Mouse (Mus musculus) liver, embryonic 14.5 days (tissue): ENCODE data around the gene Ubtf. TPM values are rescaled to one million over a fixed set of nuclear protein-coding genes. Genes with fewer than 3 reads are reported as not detected.

ENCODE experiments used
- ATAC-seq: fragments of 200-750 bp; cut with Nextera tagmentation; 2 replicates; pipeline ENCODE4 v1.8.0; 2017; ENCODE audit warnings: moderate number of reproducible peaks, mild to moderate bottlenecking, moderate library complexity; ENCODE audit not compliant: insufficient read depth
- DNase-seq, 3 experiments: peaks; one replicate each; pipeline ENCODE4 v3.0.0-alpha.2; 2012 to 2013; ENCODE audit warnings: low read depth in 3 of 3, low spot score in 3 of 3
- H3K27ac ChIP-seq: fragments of 300-500 bp; sonication (generic); 2 replicates; pipeline ENCODE4 v1.5.1; 2014; ENCODE audit warnings: moderate library complexity, mild to moderate bottlenecking, control low read depth, inconsistent platforms
- H3K27me3 ChIP-seq: fragments of 300-500 bp; sonication (generic); 2 replicates; pipeline ENCODE4 v1.6.1; 2014; ENCODE audit warnings: mild to moderate bottlenecking, low read length, moderate library complexity; ENCODE audit not compliant: control insufficient read depth, insufficient read depth
- H3K36me3 ChIP-seq: fragments of 300-500 bp; sonication (generic); replicated peaks from 2 replicates; pipeline ENCODE4 v1.6.1; 2014; ENCODE audit warnings: low read depth; ENCODE audit not compliant: control insufficient read depth, insufficient read depth
- H3K4me1 ChIP-seq, 2 experiments: fragments of 200-500 bp in 1 of 2; fragments of 300-500 bp in 1 of 2; sonication (generic) in 1 of 2; replicated peaks; 2 replicates each; pipeline ENCODE4 v1.6.1; 2012 to 2014; ENCODE audit warnings: antibody characterized with exemption in 1 of 2, inconsistent platforms in 1 of 2, low read length in 1 of 2; ENCODE audit not compliant: control insufficient read depth in 2 of 2, insufficient read depth in 2 of 2
- H3K4me2 ChIP-seq: fragments of 300-500 bp; sonication (generic); 2 replicates; pipeline ENCODE4 v1.6.1; 2014; ENCODE audit warnings: low read depth, mild to moderate bottlenecking, control low read depth, moderate library complexity
- H3K4me3 ChIP-seq, 2 experiments: fragments of 200-500 bp in 1 of 2; fragments of 300-500 bp in 1 of 2; sonication (generic) in 1 of 2; 2 replicates each; pipeline ENCODE4 v1.5.1; 2012 to 2014; ENCODE audit warnings: low read depth in 2 of 2, low read length in 2 of 2, mild to moderate bottlenecking in 2 of 2, control low read depth in 1 of 2, inconsistent platforms in 1 of 2, moderate library complexity in 1 of 2; ENCODE audit not compliant: insufficient read depth in 1 of 2
- H3K9ac ChIP-seq: fragments of 300-500 bp; sonication (generic); replicated peaks from 2 replicates; pipeline ENCODE4 v1.6.1; 2014; ENCODE audit warnings: mild to moderate bottlenecking, control low read depth, moderate library complexity
- H3K9me3 ChIP-seq: fragments of 300-500 bp; sonication (generic); 2 replicates; pipeline ENCODE4 v1.6.1; 2016; ENCODE audit warnings: low read length, mixed read lengths; ENCODE audit not compliant: control insufficient read depth
- CTCF ChIP-seq: IDR thresholded peaks from 2 replicates; pipeline ENCODE4 v1.5.1; 2016; ENCODE audit warnings: antibody characterized with exemption, low read depth, control low read depth
- EP300 ChIP-seq: IDR thresholded peaks from 2 replicates; pipeline ENCODE4 v1.6.1; 2016; ENCODE audit warnings: antibody characterized with exemption, low read depth
- WGBS: fragments of 180-500 bp; shearing (Covaris S2); extraction: QIAGEN DNeasy Blood & Tissue Kit; methylation state at CpG from one replicate; pipeline ENCODE4 v1.1.7; 2014; ENCODE audit not compliant: insufficient replicate concordance; 5-methylcytosine and 5-hydroxymethylcytosine counted together
- polyA plus RNA-seq, 2 experiments: library from polyadenylated mRNA; depleted of rRNA in 1 of 2; stranded (reverse) in 1 of 2; unstranded in 1 of 2; fragments of >200 nt; fragmentation: Nextera tagmentation in 1 of 2; extraction: Ambion mirVana in 1 of 2; gene quantifications; 2 replicates each; pipeline versions ENCODE4 v1.2.1 to v1.2.3; 2012 to 2014

Gene Ubtf
- polyA plus RNA-seq, 2 experiments: 34.7 to 42.5 TPM

DNA sequence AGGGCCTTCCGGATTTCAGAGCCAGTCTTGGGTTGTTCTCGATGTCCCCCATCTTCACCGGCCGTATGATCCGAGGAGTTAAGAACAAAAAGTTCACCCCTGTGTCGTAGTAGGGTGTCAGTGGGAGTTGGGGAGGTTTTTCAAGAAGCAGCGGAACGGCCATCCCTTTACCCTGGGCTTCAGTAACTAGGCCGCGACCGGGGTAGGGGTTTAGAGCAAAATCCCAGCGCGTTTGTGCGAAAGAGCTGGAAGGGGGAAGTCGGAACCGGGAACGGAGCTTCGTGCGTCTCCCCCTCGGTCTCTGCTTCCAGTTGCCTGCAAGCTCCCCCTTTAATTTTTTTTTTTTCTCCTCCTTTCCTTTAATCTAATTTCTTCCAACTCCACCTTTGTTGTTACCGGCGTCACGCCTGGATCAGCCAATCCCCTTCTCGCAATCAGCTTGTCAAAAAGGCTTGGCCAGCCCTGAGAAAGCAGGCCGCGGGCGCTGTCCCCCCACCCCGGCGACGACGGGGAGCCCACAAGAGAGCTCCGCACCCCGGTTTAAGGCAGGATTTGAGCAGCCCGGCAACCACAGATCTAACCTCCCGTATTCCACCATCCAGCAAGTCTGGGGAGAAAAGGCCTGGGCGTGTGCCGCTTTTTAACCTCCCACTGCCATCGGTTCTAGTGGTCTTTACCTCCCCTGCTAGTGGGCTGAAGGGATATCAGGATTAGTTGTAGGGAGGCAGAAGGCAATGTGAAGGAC, 571 bp upstream of the Ubtf start:
- Histone ChIP-seq H3K27me3 (no peaks in the 10 kb centered on the region; the same call in 1 of the 2 replicates), H3K27ac (peak overlapping the region; percentile 86), H3K4me3 (peak overlapping the region; percentile 95 to 99), H3K36me3 (peaks cover 4% of the 10 kb centered on the region), H3K9ac (peak overlapping the region; percentile 100), H3K4me1 (peaks cover 8 to 20% of the 10 kb centered on the region in 2 experiments), H3K4me2 (peak overlapping the region; percentile 98), H3K9me3 (no peaks in the 10 kb centered on the region)
- ATAC-seq (no peak), DNase-seq (peak; percentile 74 to 82 (median 81))
- WGBS: under 1% methylated on average over 38 of the region's 38 CpGs
- TF ChIP-seq EP300 (no peak), CTCF (no peak)

DNA sequence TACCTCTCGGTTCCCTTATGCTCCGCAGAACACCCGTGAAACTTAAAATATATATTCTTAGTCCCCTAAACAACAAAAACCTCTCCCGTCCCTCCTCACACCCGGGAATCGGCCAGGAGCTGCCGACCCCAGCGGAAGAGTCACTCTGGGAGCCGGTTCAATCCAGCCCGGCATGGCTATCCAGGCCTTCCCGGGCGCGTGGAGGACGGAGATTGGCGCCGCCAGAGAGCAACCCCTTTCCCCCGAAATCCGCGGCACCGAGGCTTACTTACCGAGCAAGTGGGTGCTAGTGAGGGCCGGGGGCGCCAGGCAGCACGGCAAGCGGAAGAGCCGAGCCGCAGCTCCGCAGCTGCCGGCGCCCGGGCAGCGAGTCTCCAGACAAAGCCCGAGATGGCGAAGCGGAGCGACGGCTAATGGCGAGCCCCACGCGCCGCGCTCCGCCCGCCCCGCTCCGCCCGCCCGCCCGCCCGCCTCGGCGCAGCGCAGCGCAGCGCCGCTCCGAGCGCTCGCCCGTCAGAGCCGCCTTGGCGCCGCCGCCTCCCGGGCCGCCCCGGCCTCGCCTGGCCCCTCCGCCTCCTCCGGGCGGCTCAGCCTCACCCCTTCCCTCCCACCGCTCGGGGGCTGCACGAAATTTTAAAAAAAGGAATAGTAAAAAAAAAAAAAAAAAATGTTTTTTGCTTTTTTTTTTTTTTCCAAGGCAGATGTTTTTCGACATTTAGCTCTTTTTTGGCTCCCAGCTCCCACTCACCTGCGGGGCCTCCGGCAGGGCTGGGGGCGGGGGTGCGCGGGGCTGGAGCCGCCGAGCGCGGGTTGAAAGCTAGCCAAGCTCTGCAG, 749 bp downstream of the Ubtf start:
- Histone ChIP-seq H3K9me3 (no peaks in the 10 kb centered on the region), H3K36me3 (peaks cover 17% of the 10 kb centered on the region), H3K27me3 (no peaks in the 10 kb centered on the region; the same call in 1 of the 2 replicates), H3K4me2 (peak overlapping the region; percentile 98), H3K9ac (peak overlapping the region; percentile 100), H3K27ac (peak overlapping the region; percentile 86), H3K4me1 (peaks cover 8 to 20% of the 10 kb centered on the region in 2 experiments), H3K4me3 (peak overlapping the region; percentile 95 to 99)
- WGBS: under 1% methylated on average over 84 of the region's 84 CpGs
- TF ChIP-seq EP300: no peak
- TF ChIP-seq CTCF: no peak
- ATAC-seq: peak; percentile 34; the same call in 1 of the 2 replicates
- no peak for DNase-seq

DNA sequence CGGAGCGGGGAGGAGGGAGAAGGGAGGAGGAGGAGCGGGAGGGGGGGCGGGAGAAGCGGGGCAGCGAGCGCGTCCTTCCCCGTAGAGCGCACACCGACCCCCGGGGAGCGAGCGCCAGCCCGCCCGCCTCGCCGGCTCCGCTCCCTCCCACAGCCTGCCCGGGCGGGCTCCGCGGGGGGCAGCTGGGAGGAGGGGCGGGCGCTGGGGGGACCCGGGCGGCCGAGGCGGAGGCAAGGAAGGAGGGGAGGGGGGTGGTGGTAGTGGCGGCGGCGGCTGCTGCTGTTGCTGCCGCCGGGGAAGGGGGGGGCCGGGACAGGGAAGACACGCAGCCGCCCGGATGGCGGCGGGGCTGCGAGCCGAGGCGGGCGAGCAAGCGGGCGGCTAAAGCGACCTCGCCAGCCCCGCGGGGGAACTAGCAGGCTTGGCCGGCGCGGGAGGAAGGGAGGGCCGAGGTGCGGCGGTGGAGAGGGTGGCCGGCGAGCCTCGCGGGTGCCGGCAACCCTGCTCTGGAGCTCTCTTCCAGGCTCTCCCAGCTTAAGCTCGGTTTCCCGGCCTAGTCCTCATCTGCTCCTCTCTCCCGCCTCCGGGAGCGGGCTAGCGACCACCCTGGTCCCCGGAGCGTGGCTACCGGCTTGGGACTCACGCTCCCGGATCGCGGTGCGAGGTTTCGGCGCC, 1.5 kb downstream of the Ubtf start:
- Histone ChIP-seq H3K4me2 (peak overlapping the region; percentile 98), H3K36me3 (peaks cover 25% of the 10 kb centered on the region), H3K9me3 (no peaks in the 10 kb centered on the region), H3K27ac (peak overlapping the region; percentile 86), H3K27me3 (no peaks in the 10 kb centered on the region; the same call in 1 of the 2 replicates), H3K4me3 (peak overlapping the region; percentile 95 to 99), H3K4me1 (peaks cover 8 to 20% of the 10 kb centered on the region in 2 experiments), H3K9ac (peak overlapping the region; percentile 100)
- no peak for TF ChIP-seq CTCF
- no peak for TF ChIP-seq EP300
- DNase-seq (peak in 2 of 3 experiments; percentile 54 to 60), ATAC-seq (peak; percentile 48)
- under 1% methylated on average over 68 of the region's 77 CpGs for WGBS

DNA sequence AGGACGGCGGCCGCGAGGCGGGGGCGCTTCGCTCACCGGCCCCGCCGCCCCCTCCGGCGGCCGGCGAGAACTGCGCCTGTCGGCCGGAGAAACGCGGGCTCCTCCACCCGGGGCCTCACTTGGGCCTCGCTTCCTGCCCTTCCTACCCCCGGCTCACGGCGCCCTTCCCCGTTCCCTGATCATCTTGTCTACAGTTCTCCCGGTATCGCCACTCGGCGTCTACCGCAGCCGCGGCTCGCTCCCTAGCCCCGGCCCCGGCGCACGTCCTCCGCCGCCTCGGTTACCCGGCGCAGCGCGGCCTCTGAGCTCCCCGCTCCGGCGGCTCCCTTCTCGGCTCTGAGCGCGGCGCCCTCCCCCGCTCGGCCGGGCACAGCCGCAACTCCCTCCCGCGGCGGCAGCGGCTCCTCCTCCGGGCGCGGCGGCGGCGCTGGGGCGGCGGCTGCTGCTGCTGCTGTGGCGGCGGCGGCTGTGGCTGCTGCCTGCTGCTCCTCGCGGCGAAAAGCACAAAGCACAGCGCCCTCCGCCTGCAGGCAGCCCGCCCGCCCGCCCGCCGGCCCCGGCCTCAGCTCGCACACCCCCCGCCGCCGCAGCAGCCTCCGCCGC, 2.1 kb downstream of the Ubtf start:
- H3K9me3 ChIP-seq: no peaks in the 10 kb centered on the region
- no peaks in the 10 kb centered on the region; the same call in 1 of the 2 replicates for H3K27me3 ChIP-seq
- under 1% methylated on average over 77 of the region's 87 CpGs for WGBS
- no peak for TF ChIP-seq CTCF
- TF ChIP-seq EP300: no peak
- peaks cover 31% of the 10 kb centered on the region for H3K36me3 ChIP-seq
- peaks cover 8 to 20% of the 10 kb centered on the region in 2 experiments for H3K4me1 ChIP-seq
- peak overlapping the region; percentile 95 to 99 for H3K4me3 ChIP-seq
- H3K9ac ChIP-seq: peak overlapping the region; percentile 100
- ATAC-seq (peak; percentile 33), DNase-seq (peak in 1 of 3 experiments; percentile 44)
- peak overlapping the region; percentile 86 for H3K27ac ChIP-seq
- H3K4me2 ChIP-seq: peak overlapping the region; percentile 98
